ENCODE assay signal across 9 mouse cellular contexts in the genomic region with DNA sequence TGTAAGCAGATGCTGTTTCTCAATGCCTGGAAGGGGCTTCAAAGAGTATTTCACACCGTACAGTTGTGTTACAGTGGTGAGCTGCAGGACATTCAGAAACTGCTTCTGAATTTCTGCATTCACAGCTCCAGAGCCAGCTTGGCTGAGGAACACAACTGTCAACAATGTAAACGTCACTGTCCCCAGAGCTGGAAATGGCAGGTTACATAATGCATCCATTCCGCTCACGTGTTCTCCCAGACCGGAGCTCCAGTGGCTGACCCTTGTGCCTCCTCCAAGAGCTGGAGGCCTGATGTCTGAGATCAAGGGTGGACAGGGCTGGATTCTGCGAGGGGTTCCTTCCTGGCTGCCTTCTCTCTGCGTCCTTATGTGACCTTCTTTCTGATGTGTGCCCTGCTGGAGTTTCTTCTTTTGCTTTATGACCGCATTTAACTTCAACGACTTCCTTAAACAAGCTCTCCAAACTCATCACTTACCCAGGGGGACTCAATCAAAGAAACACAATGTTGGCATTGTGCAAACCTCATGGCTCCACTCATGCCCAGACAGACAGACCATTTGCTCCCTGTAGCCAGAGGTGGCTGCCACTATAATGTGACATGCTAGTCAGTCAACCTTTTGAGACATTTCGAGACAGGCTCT. TPM values are rescaled to one million over a fixed set of nuclear protein-coding genes. Genes with fewer than 3 reads are reported as not detected.
DNase-seq lines count a peak whose midpoint lies in the region; ATAC-seq lines count a peak whose summit lies in the region.
"Had no signal": no experiment of that assay in that cellular context is flagged by ENCODE, and none has a peak within 500 bp of the region (broad histone marks: within the 10 kb centered on the region; RNA-seq: fewer than 3 reads in every experiment).

No protein-coding gene starts in this region.

- 40% methylated on average over 10 of the region's 10 CpGs for WGBS in heart, embryonic 16.5 days
- WGBS in lung, embryonic 16.5 days = 29% methylated on average over 10 of the region's 10 CpGs

- H3K4me1 ChIP-seq in heart, embryonic 16.5 days (ENCODE audit: control insufficient read depth, insufficient read depth, low read length) = peaks cover 11% of the 10 kb centered on the region
- peaks cover 16% of the 10 kb centered on the region for H3K4me1 ChIP-seq in lung, embryonic 16.5 days (replicated peaks; ENCODE audit: control insufficient read depth, insufficient read depth, low read length)

- ATAC-seq in heart, embryonic 16.5 days (replicated peaks; ENCODE audit: extremely low read depth, insufficient read depth, low FRiP score) = 0 out of 2 replicates have a peak, but pooled peaks have one; percentile 29
- peak; percentile 19; the same call in 1 of the 2 replicates for ATAC-seq in lung, embryonic 16.5 days (ENCODE audit: low read depth)

- H3K27ac ChIP-seq in heart, embryonic 16.5 days (ENCODE audit: low read length) = no peak overlapping the region
- 0 out of 2 replicates have a peak overlapping the region, but pooled peaks have one; percentile 3 for H3K27ac ChIP-seq in lung, embryonic 16.5 days (ENCODE audit: low read length)
- H3K27ac ChIP-seq: midbrain, embryonic 12.5 days had no signal

- no peaks in the 10 kb centered on the region for H3K27me3 ChIP-seq in heart, embryonic 16.5 days (ENCODE audit: control insufficient read depth, insufficient read depth, low read length)
- H3K27me3 ChIP-seq in lung, embryonic 16.5 days (ENCODE audit: control insufficient read depth, insufficient read depth, low read depth, low read length) = no peaks in the 10 kb centered on the region

- H3K4me2 ChIP-seq in heart, embryonic 16.5 days (ENCODE audit: low read depth, low read length) = no peak overlapping the region
- no peak overlapping the region for H3K4me2 ChIP-seq in lung, embryonic 16.5 days (ENCODE audit: low read depth, low read length)
- H3K4me2 ChIP-seq: midbrain, embryonic 12.5 days had no signal

- no peak overlapping the region for H3K4me3 ChIP-seq in heart, embryonic 16.5 days (ENCODE audit: low read length)
- no peak overlapping the region for H3K4me3 ChIP-seq in lung, embryonic 16.5 days (ENCODE audit: low read length)
- H3K4me3 ChIP-seq: midbrain, embryonic 12.5 days had no signal

- peak; percentile 70 for DNase-seq in adrenal gland, adult 8-10 months
- DNase-seq in adrenal gland, postnatal 4 days (ENCODE audit: low spot score in 2 of 2) = no peak
- DNase-seq in 416B (ENCODE audit: low read depth) = peak; percentile 33
- no peak for DNase-seq in cerebellum, postnatal 4 days (ENCODE audit: low spot score in 2 of 2)
- DNase-seq in ovary, postnatal 36 days (ENCODE audit: low spot score) = no peak
- DNase-seq in urinary bladder, postnatal 4 days (ENCODE audit: low spot score in 2 of 2) = no peak

- no peaks in the 10 kb centered on the region for H3K36me3 ChIP-seq in heart, embryonic 16.5 days (ENCODE audit: control insufficient read depth, insufficient read depth)
- H3K36me3 ChIP-seq in lung, embryonic 16.5 days (ENCODE audit: control insufficient read depth, insufficient read depth, low read length) = no peaks in the 10 kb centered on the region
- H3K36me3 ChIP-seq: midbrain, embryonic 12.5 days had no signal

- no peak overlapping the region for H3K9ac ChIP-seq in heart, embryonic 16.5 days (ENCODE audit: low read length)
- H3K9ac ChIP-seq in lung, embryonic 16.5 days (ENCODE audit: low read length) = no peak overlapping the region
- H3K9ac ChIP-seq: midbrain, embryonic 12.5 days had no signal

- no peaks in the 10 kb centered on the region for H3K9me3 ChIP-seq in heart, embryonic 16.5 days (replicated peaks; ENCODE audit: control insufficient read depth, low read length)
- H3K9me3 ChIP-seq in lung, embryonic 16.5 days (ENCODE audit: control insufficient read depth, low read length) = no peaks in the 10 kb centered on the region
- H3K9me3 ChIP-seq: midbrain, embryonic 12.5 days had no signal

RNA-seq across cellular contexts. Expression of a gene that starts 18.2 kb away (rescaled TPM):
- 10 to 100 TPM; 22.2 to 24.2 (median 23.6) TPM for total RNA-seq in adrenal gland, adult 8-10 months (2022)
- 10 to 100 TPM; 13.2 to 16.8 TPM for total RNA-seq in adrenal gland, postnatal 4 days (2021)
- 6.5 TPM in 2 replicates for polyA plus RNA-seq in heart, embryonic 16.5 days (2015; fragmentation: Nextera tagmentation; extraction: Ambion mirVana)
- 5.8 TPM in 2 replicates for polyA plus RNA-seq in lung, embryonic 16.5 days (2015; fragmentation: Nextera tagmentation; extraction: Ambion mirVana)

RNA-seq across cellular contexts. Expression of a gene that starts 54.4 kb away (rescaled TPM):
- 10 to 100 TPM; 29.0 to 41.6 (median 36.4) TPM for total RNA-seq in adrenal gland, adult 8-10 months (2022)
- total RNA-seq in adrenal gland, postnatal 4 days (2021) = 10 to 100 TPM; 41.2 to 48.6 TPM
- 46.4 and 52.3 TPM in 2 replicates for polyA plus RNA-seq in heart, embryonic 16.5 days (2015; fragmentation: Nextera tagmentation; extraction: Ambion mirVana)
- polyA plus RNA-seq in lung, embryonic 16.5 days (2015; fragmentation: Nextera tagmentation; extraction: Ambion mirVana) = 22.1 and 26.0 TPM in 2 replicates

Comparison
In these comparisons a context has a peak if more than half of its experiments do, and no peak if none do; other contexts are left out.
1. DNase-seq: peak in adrenal gland, adult 8-10 months (single experiment) and 416B (single experiment); none in adrenal gland, postnatal 4 days (0 of 2), cerebellum, postnatal 4 days (0 of 2), ovary, postnatal 36 days (single experiment) and urinary bladder, postnatal 4 days (0 of 2).